Mouse (Mus musculus) forebrain, embryonic 12.5 days (tissue): ENCODE data around the gene Smarcal1. TPM values are rescaled to one million over a fixed set of nuclear protein-coding genes. Genes with fewer than 3 reads are reported as not detected.

ENCODE experiments used
- ATAC-seq: fragments of 200-750 bp; cut with Nextera tagmentation; 2 replicates; pipeline ENCODE4 v1.8.0; 2017; ENCODE audit warnings: moderate TSS enrichment; ENCODE audit not compliant: low FRiP score
- H3K27ac ChIP-seq: fragments of 300-500 bp; sonication (generic); 2 replicates; pipeline ENCODE4 v1.5.1; 2016; ENCODE audit warnings: mild to moderate bottlenecking
- H3K27me3 ChIP-seq: fragments of 300-500 bp; sonication (generic); 2 replicates; pipeline ENCODE4 v1.6.1; 2016; ENCODE audit warnings: mild to moderate bottlenecking
- H3K36me3 ChIP-seq: fragments of 300-500 bp; sonication (generic); replicated peaks from 2 replicates; pipeline ENCODE4 v1.6.1; 2016; ENCODE audit warnings: mild to moderate bottlenecking
- H3K4me1 ChIP-seq: fragments of 300-500 bp; sonication (generic); 2 replicates; pipeline ENCODE4 v1.6.1; 2016
- H3K4me2 ChIP-seq: fragments of 300-500 bp; sonication (generic); 2 replicates; pipeline ENCODE4 v1.6.1; 2016; ENCODE audit warnings: mild to moderate bottlenecking, moderate library complexity
- H3K4me3 ChIP-seq: fragments of 300-500 bp; sonication (generic); replicated peaks from 2 replicates; pipeline ENCODE4 v1.5.1; 2016; ENCODE audit warnings: mild to moderate bottlenecking
- H3K9ac ChIP-seq: fragments of 300-500 bp; sonication (generic); 2 replicates; pipeline ENCODE4 v1.6.1; 2016; ENCODE audit warnings: mild to moderate bottlenecking
- H3K9me3 ChIP-seq: fragments of 300-500 bp; sonication (generic); 2 replicates; pipeline ENCODE4 v1.6.1; 2016
- WGBS: fragments of 180-500 bp; shearing (Covaris S2); methylation state at CpG from one replicate; pipeline ENCODE4 v1.1.7; 2016; 5-methylcytosine and 5-hydroxymethylcytosine counted together
- polyA plus RNA-seq: library from polyadenylated mRNA; unstranded; fragments of >200 nt; fragmentation: Nextera tagmentation; extraction: Ambion mirVana; gene quantifications from 2 replicates; pipeline ENCODE4 v1.2.1, GENCODE M21; 2016

Gene Smarcal1
- polyA plus RNA-seq, 1 experiment from 2014 or later: 31.7 TPM

GRCm38 (mm10) chr1:72593340-72593951 is 10.4 kb downstream of the Smarcal1 start:
- 0 out of 2 replicates have a peak overlapping the region, but pooled peaks have one; percentile 25 for H3K27ac ChIP-seq
- no peak overlapping the region for H3K4me2 ChIP-seq
- no peak overlapping the region for H3K4me3 ChIP-seq
- H3K27me3 ChIP-seq: no peaks in the 10 kb centered on the region
- no peak overlapping the region for H3K9ac ChIP-seq
- H3K36me3 ChIP-seq: peaks cover 66% of the 10 kb centered on the region
- no peak for ATAC-seq
- no peaks in the 10 kb centered on the region for H3K4me1 ChIP-seq
- 85% methylated on average over 20 of the region's 20 CpGs for WGBS
- no peaks in the 10 kb centered on the region for H3K9me3 ChIP-seq

GRCm38 (mm10) chr1:72595686-72596085 is 12.6 kb downstream of the Smarcal1 start:
- no peak for ATAC-seq
- Histone ChIP-seq H3K4me3 (no peak overlapping the region), H3K9me3 (no peaks in the 10 kb centered on the region), H3K4me2 (no peak overlapping the region), H3K4me1 (no peaks in the 10 kb centered on the region), H3K9ac (no peak overlapping the region), H3K36me3 (peaks cover 75% of the 10 kb centered on the region), H3K27ac (no peak overlapping the region), H3K27me3 (no peaks in the 10 kb centered on the region)
- 87% methylated on average over 12 of the region's 12 CpGs for WGBS

GRCm38 (mm10) chr1:72596231-72596630 is 13.2 kb downstream of the Smarcal1 start:
- H3K27ac ChIP-seq: no peak overlapping the region
- ATAC-seq: no peak
- WGBS: 81% methylated on average over 5 of the region's 5 CpGs
- H3K9ac ChIP-seq: no peak overlapping the region
- H3K9me3 ChIP-seq: no peaks in the 10 kb centered on the region
- no peak overlapping the region for H3K4me2 ChIP-seq
- no peak overlapping the region for H3K4me3 ChIP-seq
- peaks cover 75% of the 10 kb centered on the region for H3K36me3 ChIP-seq
- no peaks in the 10 kb centered on the region for H3K4me1 ChIP-seq
- H3K27me3 ChIP-seq: no peaks in the 10 kb centered on the region

- Histone ChIP-seq H3K4me2 (no peak overlapping the region), H3K27me3 (no peaks in the 10 kb centered on the region), H3K36me3 (peaks cover 72% of the 10 kb centered on the region), H3K9me3 (no peaks in the 10 kb centered on the region), H3K27ac (no peak overlapping the region), H3K4me3 (no peak overlapping the region), H3K4me1 (no peaks in the 10 kb centered on the region), H3K9ac (no peak overlapping the region)
- no peak for ATAC-seq
- 82% methylated on average over 21 of the region's 21 CpGs for WGBS
These were observed 16.4 kb downstream of the Smarcal1 start for GRCm38 (mm10) chr1:72599146-72600101.

- Histone ChIP-seq H3K9me3 (no peaks in the 10 kb centered on the region), H3K9ac (no peak overlapping the region), H3K36me3 (peaks cover 67% of the 10 kb centered on the region), H3K27me3 (no peaks in the 10 kb centered on the region), H3K4me1 (no peaks in the 10 kb centered on the region), H3K4me2 (no peak overlapping the region), H3K4me3 (no peak overlapping the region), H3K27ac (no peak overlapping the region)
- no peak for ATAC-seq
- WGBS: 91% methylated on average over 5 of the region's 5 CpGs
These were observed 17.7 kb downstream of the Smarcal1 start for GRCm38 (mm10) chr1:72600778-72601177.

- Histone ChIP-seq H3K4me1 (peaks cover 4% of the 10 kb centered on the region; the same call in 1 of the 2 replicates), H3K9ac (no peak overlapping the region), H3K36me3 (peaks cover 67% of the 10 kb centered on the region)
These were observed 18.2 kb downstream of the Smarcal1 start for GRCm38 (mm10) chr1:72601233-72601632.

GRCm38 (mm10) chr1:72602186-72602585 is 19.1 kb downstream of the Smarcal1 start:
- Histone ChIP-seq H3K9ac (no peak overlapping the region), H3K4me2 (no peak overlapping the region), H3K4me1 (peaks cover 4% of the 10 kb centered on the region; the same call in 1 of the 2 replicates), H3K27me3 (no peaks in the 10 kb centered on the region), H3K4me3 (no peak overlapping the region), H3K9me3 (no peaks in the 10 kb centered on the region), H3K27ac (no peak overlapping the region), H3K36me3 (peaks cover 59% of the 10 kb centered on the region)
- no peak for ATAC-seq
- WGBS: 92% methylated on average over 5 of the region's 5 CpGs

More at GRCm38 (mm10) chr1:72601233-72601632, 18.2 kb downstream of the Smarcal1 start:
- no peaks in the 10 kb centered on the region for H3K27me3 ChIP-seq
- H3K4me2 ChIP-seq: no peak overlapping the region
- H3K9me3 ChIP-seq: no peaks in the 10 kb centered on the region
- 91% methylated on average over 7 of the region's 7 CpGs for WGBS
- no peak overlapping the region for H3K27ac ChIP-seq
- no peak overlapping the region for H3K4me3 ChIP-seq
- ATAC-seq: no peak

GRCm38 (mm10) chr1:72602803-72603202 is 19.8 kb downstream of the Smarcal1 start:
- whole genome bisulfite sequencing: 92% methylated on average over 5 of the region's 5 CpGs
- no peak overlapping the region for H3K4me3 ChIP-seq
- H3K9me3 ChIP-seq: no peaks in the 10 kb centered on the region
- no peak for ATAC-seq
- H3K36me3 ChIP-seq: peaks cover 57% of the 10 kb centered on the region
- no peak overlapping the region for H3K27ac ChIP-seq
- no peak overlapping the region for H3K4me2 ChIP-seq
- no peak overlapping the region for H3K9ac ChIP-seq
- peaks cover 4% of the 10 kb centered on the region; the same call in 1 of the 2 replicates for H3K4me1 ChIP-seq
- H3K27me3 ChIP-seq: no peaks in the 10 kb centered on the region

- peaks cover 48% of the 10 kb centered on the region for H3K36me3 ChIP-seq
- H3K4me3 ChIP-seq: no peak overlapping the region
- peaks cover 4% of the 10 kb centered on the region; the same call in 1 of the 2 replicates for H3K4me1 ChIP-seq
- H3K27ac ChIP-seq: 0 out of 2 replicates have a peak overlapping the region, but pooled peaks have one; percentile 31
- 65% methylated on average over 12 of the region's 12 CpGs for WGBS
- no peaks in the 10 kb centered on the region for H3K27me3 ChIP-seq
- peak overlapping the region; percentile 17; the same call in 1 of the 2 replicates for H3K9ac ChIP-seq
- H3K9me3 ChIP-seq: no peaks in the 10 kb centered on the region
- H3K4me2 ChIP-seq: no peak overlapping the region
- no peak for ATAC-seq
These were observed 23.2 kb downstream of the Smarcal1 start for GRCm38 (mm10) chr1:72606186-72606673.

GRCm38 (mm10) chr1:72609129-72609528 is 26.1 kb downstream of the Smarcal1 start:
- Histone ChIP-seq H3K9me3 (no peaks in the 10 kb centered on the region), H3K4me1 (peaks cover 4% of the 10 kb centered on the region; the same call in 1 of the 2 replicates), H3K9ac (no peak overlapping the region), H3K27me3 (no peaks in the 10 kb centered on the region), H3K4me3 (no peak overlapping the region), H3K4me2 (no peak overlapping the region), H3K27ac (no peak overlapping the region), H3K36me3 (peaks cover 55% of the 10 kb centered on the region)
- no peak for ATAC-seq
- WGBS: 90% methylated on average over 10 of the region's 10 CpGs

- Histone ChIP-seq H3K27ac (no peak overlapping the region), H3K4me1 (peaks cover 4% of the 10 kb centered on the region; the same call in 1 of the 2 replicates), H3K9me3 (no peaks in the 10 kb centered on the region), H3K36me3 (peaks cover 66% of the 10 kb centered on the region), H3K9ac (no peak overlapping the region), H3K4me3 (no peak overlapping the region), H3K4me2 (no peak overlapping the region), H3K27me3 (no peaks in the 10 kb centered on the region)
- ATAC-seq: no peak
- 88% methylated on average over 23 of the region's 23 CpGs for WGBS
These were observed 27.1 kb downstream of the Smarcal1 start for GRCm38 (mm10) chr1:72609887-72610877.
